In the genomic region with DNA sequence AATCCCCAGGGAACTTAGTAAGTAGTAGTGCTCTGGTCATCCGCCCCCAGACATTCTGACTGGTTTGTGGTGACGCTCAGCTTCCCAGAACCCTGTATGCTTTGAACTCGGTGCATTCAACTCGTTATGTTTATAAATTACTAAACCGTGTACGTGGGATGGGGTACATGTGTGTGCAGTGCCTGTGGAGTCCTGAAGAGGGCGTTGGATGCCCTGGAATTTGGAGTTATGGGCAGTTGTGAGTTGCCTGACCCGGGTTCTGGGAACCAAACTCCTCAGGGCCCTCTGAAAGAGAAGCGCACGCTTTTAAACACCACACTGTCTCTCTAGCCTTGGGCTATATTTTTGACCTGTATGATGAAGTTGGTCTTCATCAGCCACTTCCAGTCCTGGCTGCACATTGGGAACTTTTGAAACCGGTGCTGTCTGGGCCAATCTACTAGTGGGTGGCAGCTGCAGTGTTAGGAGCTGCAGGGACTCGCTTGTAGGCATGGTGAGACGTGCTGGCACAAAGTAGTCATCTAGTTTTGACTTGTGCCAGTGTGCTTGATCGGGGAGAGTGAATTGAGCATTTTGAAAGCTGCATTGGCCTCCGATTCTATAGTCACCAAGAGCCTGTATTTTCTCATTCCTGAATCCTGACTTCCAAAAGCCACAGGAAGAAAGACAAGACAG, we compare ENCODE assay signal across 21 mouse cellular contexts. TPM values are rescaled to one million over a fixed set of nuclear protein-coding genes. Genes with fewer than 3 reads are reported as not detected.
A peak's percentile ranks its signal among the peaks of the same experiment; 100 is the strongest.
DNase-seq lines count a peak whose midpoint lies in the region; ATAC-seq and TF ChIP-seq lines count a peak whose summit lies in the region.
"Had no signal": no experiment of that assay in that cellular context is flagged by ENCODE, and none has a peak within 500 bp of the region (broad histone marks: within the 10 kb centered on the region; RNA-seq: fewer than 3 reads in every experiment).

No protein-coding gene starts in this region.

- H3K27ac ChIP-seq in layer of hippocampus, adult 2 months, result peak overlapping the region; percentile 78
- H3K27ac ChIP-seq in midbrain, postnatal 0 days (ENCODE audit: low read depth, low read length), result no peak overlapping the region
- no peak overlapping the region for H3K27ac ChIP-seq in midbrain, embryonic 14.5 days (replicated peaks; ENCODE audit: low read depth, low read length)
- no peak overlapping the region for H3K27ac ChIP-seq in stomach, postnatal 0 days (replicated peaks)
- H3K27ac ChIP-seq: embryonic facial prominence, embryonic 12.5 days; hindbrain, embryonic 15.5 days had no signal

- TF ChIP-seq CTCF in layer of hippocampus, adult 2 months (conservative IDR thresholded peaks at IDR 0.05), result peak; percentile 58
- 0 out of 2 replicates have a peak, but pooled peaks have one; percentile 4 for TF ChIP-seq CTCF in midbrain, postnatal 0 days (IDR thresholded peaks at IDR 0.05)
- peak; percentile 24 for TF ChIP-seq CTCF in stomach, postnatal 0 days (IDR thresholded peaks at IDR 0.05; ENCODE audit: low read depth)

- no peak for TF ChIP-seq EP300 in stomach, postnatal 0 days (optimal IDR thresholded peaks at IDR 0.05)

- no peak overlapping the region for H3K4me2 ChIP-seq in midbrain, postnatal 0 days (ENCODE audit: low read depth, low read length, poor library complexity, severe bottlenecking)
- no peak overlapping the region for H3K4me2 ChIP-seq in midbrain, embryonic 14.5 days (ENCODE audit: low read length)
- H3K4me2 ChIP-seq in stomach, postnatal 0 days (replicated peaks; ENCODE audit: low read depth), result no peak overlapping the region
- H3K4me2 ChIP-seq: embryonic facial prominence, embryonic 12.5 days; heart, embryonic 12.5 days; hindbrain, embryonic 15.5 days had no signal

- peaks cover 33% of the 10 kb centered on the region for H3K36me3 ChIP-seq in midbrain, postnatal 0 days (ENCODE audit: insufficient read depth, low read length)
- peaks cover 20% of the 10 kb centered on the region for H3K36me3 ChIP-seq in midbrain, embryonic 14.5 days (ENCODE audit: control insufficient read depth, insufficient read depth, low read length)
- H3K36me3 ChIP-seq in stomach, postnatal 0 days (ENCODE audit: control insufficient read depth, insufficient read depth, low read length), result peaks cover 9% of the 10 kb centered on the region

- no peak for DNase-seq in frontal cortex, postnatal 25 days (ENCODE audit: low spot score in 2 of 2)
- DNase-seq in layer of hippocampus, adult 2 months (ENCODE audit: low spot score in 2 of 2), result peak in 1 of 2 experiments; percentile 27
- no peak for DNase-seq in layer of hippocampus, adult 11-12 months (ENCODE audit: low spot score)
- DNase-seq in midbrain, postnatal 0 days (ENCODE audit: low spot score), result no peak
- no peak for DNase-seq in midbrain, embryonic 14.5 days
- DNase-seq in stomach, postnatal 0 days (ENCODE audit: low spot score), result no peak
- no peak for DNase-seq in adrenal gland, adult (ENCODE audit: inconsistent age in 2 of 2, low spot score in 1 of 2)
- DNase-seq: adrenal gland, postnatal 10 days; cerebellum, adult 11 months; cerebellum, adult 8-10 months; cerebellum, postnatal 14 days; gastrocnemius, postnatal 10 days; heart, postnatal 36 days had no signal

- peak; percentile 64 for ATAC-seq in frontal cortex, adult (ENCODE audit: low TSS enrichment)
- no peak for ATAC-seq in midbrain, postnatal 0 days (ENCODE audit: low FRiP score)
- no peak for ATAC-seq in midbrain, embryonic 14.5 days (ENCODE audit: low FRiP score, low TSS enrichment)
- no peak for ATAC-seq in stomach, postnatal 0 days (ENCODE audit: low FRiP score, low TSS enrichment)
- ATAC-seq: forebrain, embryonic 14.5 days had no signal

- no peaks in the 10 kb centered on the region for H3K9me3 ChIP-seq in midbrain, postnatal 0 days (ENCODE audit: low read length)
- H3K9me3 ChIP-seq in midbrain, embryonic 14.5 days (ENCODE audit: control insufficient read depth, low read length), result no peaks in the 10 kb centered on the region
- no peaks in the 10 kb centered on the region for H3K9me3 ChIP-seq in stomach, postnatal 0 days (ENCODE audit: control insufficient read depth, low read length)
- H3K9me3 ChIP-seq: embryonic facial prominence, embryonic 12.5 days; heart, embryonic 12.5 days; hindbrain, embryonic 15.5 days had no signal

- no peak overlapping the region for H3K9ac ChIP-seq in midbrain, postnatal 0 days (replicated peaks; ENCODE audit: low read length, poor library complexity, severe bottlenecking)
- H3K9ac ChIP-seq in midbrain, embryonic 14.5 days (replicated peaks; ENCODE audit: low read length), result no peak overlapping the region
- H3K9ac ChIP-seq in stomach, postnatal 0 days (ENCODE audit: low read length), result no peak overlapping the region
- H3K9ac ChIP-seq: embryonic facial prominence, embryonic 12.5 days; heart, embryonic 12.5 days; hindbrain, embryonic 15.5 days had no signal

- H3K4me1 ChIP-seq in midbrain, postnatal 0 days (ENCODE audit: insufficient read depth, low read length), result no peaks in the 10 kb centered on the region
- H3K4me1 ChIP-seq in midbrain, embryonic 14.5 days (ENCODE audit: control insufficient read depth, insufficient read depth, low read length), result peaks cover 14% of the 10 kb centered on the region; the same call in 1 of the 2 replicates
- H3K4me1 ChIP-seq in stomach, postnatal 0 days (replicated peaks; ENCODE audit: control insufficient read depth, insufficient read depth), result no peaks in the 10 kb centered on the region
- H3K4me1 ChIP-seq: embryonic facial prominence, embryonic 12.5 days; heart, embryonic 12.5 days; hindbrain, embryonic 15.5 days had no signal

- 79% methylated on average over 15 of the region's 15 CpGs for WGBS in midbrain, postnatal 0 days
- WGBS in midbrain, embryonic 14.5 days, result 77% methylated on average over 15 of the region's 15 CpGs
- WGBS in stomach, postnatal 0 days, result 81% methylated on average over 15 of the region's 15 CpGs

- H3K27me3 ChIP-seq in midbrain, postnatal 0 days (ENCODE audit: insufficient read depth, low read length), result no peaks in the 10 kb centered on the region
- no peaks in the 10 kb centered on the region for H3K27me3 ChIP-seq in midbrain, embryonic 14.5 days (ENCODE audit: control insufficient read depth, insufficient read depth, low read length)
- H3K27me3 ChIP-seq in stomach, postnatal 0 days (ENCODE audit: control insufficient read depth, insufficient read depth, low read length), result no peaks in the 10 kb centered on the region
- H3K27me3 ChIP-seq: embryonic facial prominence, embryonic 12.5 days; heart, embryonic 12.5 days; hindbrain, embryonic 15.5 days had no signal

- H3K4me3 ChIP-seq in layer of hippocampus, adult 2 months, result no peak overlapping the region
- H3K4me3 ChIP-seq in midbrain, postnatal 0 days (ENCODE audit: low read depth, low read length), result no peak overlapping the region
- H3K4me3 ChIP-seq in midbrain, embryonic 14.5 days (replicated peaks; ENCODE audit: low read depth, low read length), result no peak overlapping the region
- no peak overlapping the region for H3K4me3 ChIP-seq in stomach, postnatal 0 days (ENCODE audit: low read depth, low read length)
- H3K4me3 ChIP-seq: embryonic facial prominence, embryonic 12.5 days; heart, embryonic 12.5 days; hindbrain, embryonic 15.5 days had no signal

RNA-seq across cellular contexts. Expression of gene Aagab, which starts 21.6 kb away (rescaled TPM):
- 10 to 100 TPM; 60.3 to 61.0 TPM for total RNA-seq in layer of hippocampus, adult 2 months (2021)
- total RNA-seq in midbrain, postnatal 0 days (2014; rRNA removed), result 39.1 and 45.5 TPM in 2 replicates
- polyA plus RNA-seq in midbrain, postnatal 0 days (2015; fragmentation: Nextera tagmentation; extraction: Ambion mirVana), result 58.9 and 59.7 TPM in 2 replicates
- 52.9 and 64.5 TPM in 2 replicates for polyA plus RNA-seq in midbrain, embryonic 14.5 days (2014; fragmentation: Nextera tagmentation; extraction: Ambion mirVana)
- polyA plus RNA-seq in stomach, postnatal 0 days (2015; fragmentation: Nextera tagmentation; extraction: Ambion mirVana), result 26.8 and 27.6 TPM in 2 replicates

RNA-seq across cellular contexts. Expression of gene Iqch, which starts 21.7 kb away (rescaled TPM):
- under 1 TPM in 1 of 2 experiments, not detected in 1; 0.10 TPM for total RNA-seq in layer of hippocampus, adult 2 months (2021)
- 0.14 TPM in 1 of 2 replicates, not detected in the other for total RNA-seq in midbrain, postnatal 0 days (2014; rRNA removed)
- 0.12 and 0.20 TPM in 2 replicates for polyA plus RNA-seq in midbrain, postnatal 0 days (2015; fragmentation: Nextera tagmentation; extraction: Ambion mirVana)
- polyA plus RNA-seq in midbrain, embryonic 14.5 days (2014; fragmentation: Nextera tagmentation; extraction: Ambion mirVana), result 0.11 and 0.12 TPM in 2 replicates
- polyA plus RNA-seq in stomach, postnatal 0 days (2015; fragmentation: Nextera tagmentation; extraction: Ambion mirVana), result 0.06 TPM in 1 of 2 replicates, not detected in the other
- total RNA-seq: gastrocnemius, postnatal 10 days; gastrocnemius, postnatal 4 days; heart, adult 8-10 months; heart, postnatal 36 days had no signal
- polyA plus RNA-seq: C2C12 had no signal

Comparison
In these comparisons a context has a peak if more than half of its experiments do, and no peak if none do; other contexts are left out.
1. CTCF ChIP-seq: peak in every context shown above with its lines; median percentile 58 in layer of hippocampus, adult 2 months; 24 in stomach, postnatal 0 days; 4 in midbrain, postnatal 0 days.